Mouse (Mus musculus) liver, embryonic 16.5 days (tissue): ENCODE measurements around the gene Pofut1. TPM values are rescaled to one million over a fixed set of nuclear protein-coding genes. Genes with fewer than 3 reads are reported as not detected.

Source experiments
- ATAC-seq: fragments of 200-750 bp; cut with Nextera tagmentation; 2 replicates; pipeline ENCODE4 v1.8.0; 2017; ENCODE audit warnings: low read depth, mild to moderate bottlenecking, moderate number of reproducible peaks, moderate library complexity
- H3K27ac ChIP-seq: fragments of 300-500 bp; sonication (generic); 2 replicates; pipeline ENCODE4 v1.5.1; 2014; ENCODE audit warnings: mild to moderate bottlenecking, low read length
- H3K27me3 ChIP-seq: fragments of 300-500 bp; sonication (generic); 2 replicates; pipeline ENCODE4 v1.6.1; 2014; ENCODE audit warnings: low read depth, low read length, mixed read lengths; ENCODE audit not compliant: control insufficient read depth, insufficient read depth
- H3K36me3 ChIP-seq: fragments of 300-500 bp; sonication (generic); 2 replicates; pipeline ENCODE4 v1.6.1; 2014; ENCODE audit warnings: mild to moderate bottlenecking; ENCODE audit not compliant: control insufficient read depth, insufficient read depth
- H3K4me1 ChIP-seq: fragments of 300-500 bp; sonication (generic); 2 replicates; pipeline ENCODE4 v1.6.1; 2014; ENCODE audit warnings: low read depth, low read length, mixed read lengths; ENCODE audit not compliant: control insufficient read depth
- H3K4me2 ChIP-seq: fragments of 300-500 bp; sonication (generic); 2 replicates; pipeline ENCODE4 v1.6.1; 2014; ENCODE audit warnings: low read depth, low read length, mixed read lengths
- H3K4me3 ChIP-seq: fragments of 300-500 bp; sonication (generic); 2 replicates; pipeline ENCODE4 v1.5.1; 2014; ENCODE audit warnings: low read depth, mild to moderate bottlenecking, low read length
- H3K9ac ChIP-seq: fragments of 300-500 bp; sonication (generic); 2 replicates; pipeline ENCODE4 v1.6.1; 2014; ENCODE audit warnings: low read depth, low read length
- H3K9me3 ChIP-seq: fragments of 300-500 bp; sonication (generic); replicated peaks from 2 replicates; pipeline ENCODE4 v1.6.1; 2016; ENCODE audit warnings: low read length; ENCODE audit not compliant: control insufficient read depth
- WGBS: fragments of 180-500 bp; shearing (Covaris S2); extraction: QIAGEN DNeasy Blood & Tissue Kit; methylation state at CpG from one replicate; pipeline ENCODE4 v1.1.7; 2014; ENCODE audit not compliant: insufficient replicate concordance; 5-methylcytosine and 5-hydroxymethylcytosine counted together
- polyA plus RNA-seq: library from polyadenylated mRNA; unstranded; fragments of >200 nt; fragmentation: Nextera tagmentation; extraction: Ambion mirVana; gene quantifications from 2 replicates; pipeline ENCODE4 v1.2.1, GENCODE M21; 2015

The Pofut1 gene
- polyA plus RNA-seq, 1 experiment from 2014 or later: 2.8 TPM

GRCm38 (mm10) chr2:153227959-153228358 is 13.4 kb upstream of the Pofut1 start:
- Histone ChIP-seq H3K27ac (peak overlapping the region; percentile 79), H3K9ac (no peak overlapping the region), H3K4me3 (0 out of 2 replicates have a peak overlapping the region, but pooled peaks have one; percentile 1), H3K4me1 (peaks cover 65% of the 10 kb centered on the region), H3K36me3 (peaks cover 43% of the 10 kb centered on the region), H3K4me2 (peak overlapping the region; percentile 44), H3K27me3 (no peaks in the 10 kb centered on the region), H3K9me3 (no peaks in the 10 kb centered on the region)
- WGBS: 28% methylated on average over 4 of the region's 4 CpGs
- ATAC-seq: peak; percentile 94

DNA sequence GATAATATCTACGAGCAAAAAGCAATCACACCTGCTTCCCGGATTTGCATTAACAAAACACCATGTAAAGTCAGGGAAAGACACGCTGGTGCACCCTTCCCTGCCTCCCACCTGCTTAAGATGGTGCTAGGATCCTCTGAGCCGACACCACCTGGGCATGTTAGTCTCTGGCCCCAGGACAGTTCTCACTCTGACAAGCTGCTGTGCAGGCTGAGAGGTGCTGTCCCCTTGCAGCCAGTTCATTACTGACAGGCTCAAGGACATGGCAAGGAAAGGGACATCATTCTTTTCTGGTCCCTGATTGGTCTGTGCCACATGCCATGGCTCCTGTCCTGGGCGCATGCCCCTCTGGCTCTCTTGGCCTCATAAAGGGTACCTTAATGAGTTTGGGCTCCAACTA is 12.8 kb upstream of the Pofut1 start:
- peak overlapping the region; percentile 29 for H3K9ac ChIP-seq
- H3K27me3 ChIP-seq: no peaks in the 10 kb centered on the region
- peak overlapping the region; percentile 44; the same call in 1 of the 2 replicates for H3K4me2 ChIP-seq
- H3K9me3 ChIP-seq: no peaks in the 10 kb centered on the region
- peaks cover 62% of the 10 kb centered on the region for H3K4me1 ChIP-seq
- 0 out of 2 replicates have a peak overlapping the region, but pooled peaks have one; percentile 11 for H3K4me3 ChIP-seq
- 68% methylated on average over 5 of the region's 5 CpGs for WGBS
- H3K36me3 ChIP-seq: peaks cover 48% of the 10 kb centered on the region
- peak overlapping the region; percentile 79 for H3K27ac ChIP-seq
- ATAC-seq: no peak

DNA sequence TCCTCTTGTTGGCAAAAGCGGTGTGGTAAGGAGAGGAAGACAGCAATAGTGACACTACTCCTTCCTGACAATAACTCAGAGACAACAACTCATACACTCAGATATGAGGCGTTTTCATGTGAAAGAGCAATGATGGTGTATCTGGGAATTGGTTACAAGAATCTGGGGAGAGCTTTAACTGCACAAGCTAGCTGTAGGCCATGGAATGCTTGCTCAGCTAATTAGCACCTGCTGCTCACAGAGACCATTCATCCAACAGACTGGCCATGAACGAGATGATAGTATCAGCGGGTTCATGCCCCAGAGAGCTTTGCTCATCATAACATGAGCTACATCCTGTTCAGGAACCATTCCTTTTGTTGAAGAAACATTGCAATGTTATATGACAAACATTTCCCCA is 4.1 kb upstream of the Pofut1 start:
- Histone ChIP-seq H3K4me1 (peaks cover 36% of the 10 kb centered on the region), H3K27ac (no peak overlapping the region), H3K4me2 (peak overlapping the region; percentile 14; the same call in 1 of the 2 replicates), H3K9me3 (no peaks in the 10 kb centered on the region), H3K27me3 (no peaks in the 10 kb centered on the region), H3K4me3 (no peak overlapping the region), H3K9ac (no peak overlapping the region), H3K36me3 (peaks cover 52% of the 10 kb centered on the region)
- 79% methylated on average over 4 of the region's 4 CpGs for WGBS
- no peak for ATAC-seq

GRCm38 (mm10) chr2:153237891-153238290 is 3.4 kb upstream of the Pofut1 start:
- H3K4me3 ChIP-seq: peak overlapping the region; percentile 88; the same call in 1 of the 2 replicates
- H3K4me2 ChIP-seq: peak overlapping the region; percentile 85
- no peak for ATAC-seq
- H3K36me3 ChIP-seq: peaks cover 46% of the 10 kb centered on the region
- H3K27ac ChIP-seq: peak overlapping the region; percentile 97
- peaks cover 42% of the 10 kb centered on the region for H3K4me1 ChIP-seq
- H3K9me3 ChIP-seq: no peaks in the 10 kb centered on the region
- WGBS: 73% methylated on average over 4 of the region's 4 CpGs
- peak overlapping the region; percentile 4; the same call in 1 of the 2 replicates for H3K9ac ChIP-seq
- H3K27me3 ChIP-seq: no peaks in the 10 kb centered on the region

- Histone ChIP-seq H3K4me1 (peaks cover 42% of the 10 kb centered on the region), H3K4me2 (peak overlapping the region; percentile 85), H3K36me3 (peaks cover 42% of the 10 kb centered on the region), H3K4me3 (peak overlapping the region; percentile 88), H3K9me3 (no peaks in the 10 kb centered on the region), H3K27me3 (no peaks in the 10 kb centered on the region), H3K27ac (peak overlapping the region; percentile 97), H3K9ac (peak overlapping the region; percentile 98)
- WGBS: 43% methylated on average over 2 of the region's 2 CpGs
- no peak for ATAC-seq
Observed at GRCm38 (mm10) chr2:153238406-153238805, 2.9 kb upstream of the Pofut1 start.

- Histone ChIP-seq H3K9ac (peak overlapping the region; percentile 98), H3K4me3 (peak overlapping the region; percentile 88), H3K4me2 (peak overlapping the region; percentile 85), H3K9me3 (no peaks in the 10 kb centered on the region), H3K4me1 (peaks cover 42% of the 10 kb centered on the region), H3K27ac (peak overlapping the region; percentile 97), H3K27me3 (no peaks in the 10 kb centered on the region), H3K36me3 (peaks cover 34% of the 10 kb centered on the region)
- ATAC-seq: no peak
- WGBS: 35% methylated on average over 7 of the region's 7 CpGs
Observed at GRCm38 (mm10) chr2:153239021-153239859, 2.1 kb upstream of the Pofut1 start.

DNA sequence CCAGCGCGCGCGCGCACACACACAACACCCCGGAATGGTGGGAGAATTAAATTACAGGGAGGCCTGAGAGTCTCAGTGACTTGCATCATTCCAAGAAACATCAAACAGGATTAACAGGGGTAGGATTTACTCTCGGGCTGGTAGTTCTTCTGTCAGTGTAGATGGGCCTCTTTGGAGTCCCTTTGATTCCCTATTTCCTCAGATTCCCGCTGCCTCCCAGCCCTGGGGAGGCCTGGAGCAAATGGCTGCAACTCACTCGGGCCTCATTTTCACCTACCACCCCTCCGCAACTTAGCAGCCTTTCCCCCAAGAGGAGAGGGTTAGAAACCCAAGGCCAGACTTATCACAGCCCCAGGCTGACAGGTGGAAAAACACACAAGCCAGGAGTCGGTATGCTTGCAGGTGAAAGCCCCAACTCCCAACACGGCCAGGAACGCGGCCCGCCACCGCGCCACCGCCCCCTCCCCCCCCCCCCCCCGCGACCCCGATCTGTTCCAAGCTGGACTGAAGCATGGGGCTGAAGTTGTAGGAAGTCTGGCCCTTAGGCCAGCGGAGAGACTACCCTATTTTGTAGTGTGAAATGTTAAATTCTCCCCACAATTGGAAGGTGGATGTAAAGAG is 1.4 kb upstream of the Pofut1 start:
- Histone ChIP-seq H3K4me3 (peak overlapping the region; percentile 88), H3K27ac (peak overlapping the region; percentile 97), H3K9me3 (no peaks in the 10 kb centered on the region), H3K36me3 (peaks cover 27% of the 10 kb centered on the region), H3K4me1 (peaks cover 42% of the 10 kb centered on the region), H3K4me2 (peak overlapping the region; percentile 85), H3K9ac (peak overlapping the region; percentile 98), H3K27me3 (no peaks in the 10 kb centered on the region)
- WGBS: 9% methylated on average over 19 of the region's 22 CpGs
- ATAC-seq: no peak

- H3K9me3 ChIP-seq: no peaks in the 10 kb centered on the region
- peak overlapping the region; percentile 85 for H3K4me2 ChIP-seq
- peak overlapping the region; percentile 97 for H3K27ac ChIP-seq
- H3K9ac ChIP-seq: peak overlapping the region; percentile 98
- peaks cover 19% of the 10 kb centered on the region for H3K36me3 ChIP-seq
- ATAC-seq: peak; percentile 75
- peaks cover 40% of the 10 kb centered on the region for H3K4me1 ChIP-seq
- WGBS: under 1% methylated on average over 33 of the region's 33 CpGs
- H3K27me3 ChIP-seq: no peaks in the 10 kb centered on the region
- peak overlapping the region; percentile 88 for H3K4me3 ChIP-seq
Observed at GRCm38 (mm10) chr2:153240701-153241235, 565 bp upstream of the Pofut1 start.
